25 mouse cellular contexts compared by ENCODE assay signal in the genomic region with DNA sequence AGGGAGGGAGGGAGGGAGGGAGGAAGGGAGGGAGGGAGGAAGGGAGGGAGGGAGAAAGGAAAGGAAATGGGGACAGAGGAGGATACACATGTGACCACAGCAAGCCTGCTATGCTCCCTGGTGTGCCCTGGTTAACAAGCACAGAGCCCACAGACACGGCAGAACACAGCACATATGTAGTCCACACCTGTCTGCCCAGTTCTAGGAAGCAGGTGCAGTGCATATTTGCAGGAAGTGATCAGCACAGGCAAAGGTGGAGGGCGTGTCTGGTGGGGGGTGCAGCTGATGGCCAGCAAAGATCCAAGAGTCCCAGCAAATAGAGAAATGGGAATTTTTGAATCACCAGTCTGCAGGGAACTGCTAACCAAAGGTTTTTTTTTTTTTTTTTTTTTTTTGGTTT. TPM values are rescaled to one million over a fixed set of nuclear protein-coding genes. Genes with fewer than 3 reads are reported as not detected.
A peak's percentile ranks its signal among the peaks of the same experiment; 100 is the strongest.
DNase-seq lines count a peak whose midpoint lies in the region; ATAC-seq and TF ChIP-seq lines count a peak whose summit lies in the region.
"Had no signal": no experiment of that assay in that cellular context is flagged by ENCODE, and none has a peak within 500 bp of the region (broad histone marks: within the 10 kb centered on the region; RNA-seq: fewer than 3 reads in every experiment).

No protein-coding gene starts in this region.

- 81% methylated on average over 2 of the region's 2 CpGs for WGBS in heart, embryonic 10.5 days
- WGBS in intestine, embryonic 16.5 days, result 69% methylated on average over 2 of the region's 2 CpGs
- 65% methylated on average over 2 of the region's 2 CpGs for WGBS in stomach, postnatal 0 days
- WGBS in midbrain, embryonic 14.5 days, result 73% methylated on average over 2 of the region's 2 CpGs

- H3K27me3 ChIP-seq in heart, embryonic 10.5 days (ENCODE audit: insufficient read depth, poor library complexity, severe bottlenecking), result peaks cover 18% of the 10 kb centered on the region
- peaks cover 21% of the 10 kb centered on the region for H3K27me3 ChIP-seq in intestine, embryonic 16.5 days (replicated peaks; ENCODE audit: control insufficient read depth, insufficient read depth, low read length)
- no peaks in the 10 kb centered on the region for H3K27me3 ChIP-seq in stomach, postnatal 0 days (ENCODE audit: control insufficient read depth, insufficient read depth, low read length)
- no peaks in the 10 kb centered on the region for H3K27me3 ChIP-seq in midbrain, embryonic 14.5 days (ENCODE audit: control insufficient read depth, insufficient read depth, low read length)
- H3K27me3 ChIP-seq: CH12.LX; forebrain, embryonic 15.5 days; Patski had no signal

- no peak overlapping the region for H3K27ac ChIP-seq in heart, embryonic 10.5 days
- H3K27ac ChIP-seq in bone marrow macrophage, adult 2 months (ENCODE audit: insufficient read depth, low read depth, low read length), result peak overlapping the region; percentile 6; the same call in 1 of the 2 replicates
- no peak overlapping the region for H3K27ac ChIP-seq in intestine, embryonic 16.5 days (ENCODE audit: low read length)
- no peak overlapping the region for H3K27ac ChIP-seq in stomach, postnatal 0 days (replicated peaks)
- no peak overlapping the region for H3K27ac ChIP-seq in midbrain, embryonic 14.5 days (replicated peaks; ENCODE audit: low read depth, low read length)
- H3K27ac ChIP-seq: embryonic facial prominence, embryonic 10.5 days; embryonic facial prominence, embryonic 12.5 days; forebrain, embryonic 13.5 days; forebrain, embryonic 15.5 days had no signal

- H3K4me1 ChIP-seq in heart, embryonic 10.5 days, result peaks cover 39% of the 10 kb centered on the region
- peaks cover 28% of the 10 kb centered on the region for H3K4me1 ChIP-seq in bone marrow macrophage, adult 2 months (ENCODE audit: control insufficient read depth, insufficient read depth, low read length)
- peaks cover 5% of the 10 kb centered on the region; the same call in 1 of the 2 replicates for H3K4me1 ChIP-seq in intestine, embryonic 16.5 days (ENCODE audit: control insufficient read depth, insufficient read depth, low read length)
- no peaks in the 10 kb centered on the region for H3K4me1 ChIP-seq in stomach, postnatal 0 days (replicated peaks; ENCODE audit: control insufficient read depth, insufficient read depth)
- H3K4me1 ChIP-seq in midbrain, embryonic 14.5 days (ENCODE audit: control insufficient read depth, insufficient read depth, low read length), result peaks cover 7% of the 10 kb centered on the region; the same call in 1 of the 2 replicates
- H3K4me1 ChIP-seq: embryonic facial prominence, embryonic 12.5 days had no signal

- H3K9ac ChIP-seq in intestine, embryonic 16.5 days (ENCODE audit: low read depth, low read length), result no peak overlapping the region
- no peak overlapping the region for H3K9ac ChIP-seq in stomach, postnatal 0 days (ENCODE audit: low read length)
- H3K9ac ChIP-seq in midbrain, embryonic 14.5 days (replicated peaks; ENCODE audit: low read length), result no peak overlapping the region
- H3K9ac ChIP-seq: embryonic facial prominence, embryonic 12.5 days; forebrain, embryonic 13.5 days; forebrain, embryonic 15.5 days had no signal

- H3K4me3 ChIP-seq in heart, embryonic 10.5 days, result no peak overlapping the region
- H3K4me3 ChIP-seq in bone marrow macrophage, adult 2 months (ENCODE audit: insufficient read depth, low read length), result no peak overlapping the region
- no peak overlapping the region for H3K4me3 ChIP-seq in intestine, embryonic 16.5 days (ENCODE audit: low read length)
- H3K4me3 ChIP-seq in stomach, postnatal 0 days (ENCODE audit: low read depth, low read length), result no peak overlapping the region
- H3K4me3 ChIP-seq in midbrain, embryonic 14.5 days (replicated peaks; ENCODE audit: low read depth, low read length), result no peak overlapping the region
- H3K4me3 ChIP-seq: embryonic facial prominence, embryonic 10.5 days; embryonic facial prominence, embryonic 12.5 days; forebrain, embryonic 13.5 days; forebrain, embryonic 15.5 days had no signal

- no peak for TF ChIP-seq CTCF in bone marrow macrophage, adult 2 months (IDR thresholded peaks at IDR 0.05; ENCODE audit: low read depth, low read length)
- TF ChIP-seq CTCF in stomach, postnatal 0 days (IDR thresholded peaks at IDR 0.05; ENCODE audit: low read depth), result no peak

- peak; percentile 66 for ATAC-seq in intestine, embryonic 16.5 days
- peak; percentile 74 for ATAC-seq in stomach, postnatal 0 days (ENCODE audit: low FRiP score, low TSS enrichment)
- no peak for ATAC-seq in midbrain, embryonic 14.5 days (ENCODE audit: low FRiP score, low TSS enrichment)
- ATAC-seq: activated CD4-positive, CD25-positive, alpha-beta regulatory T cell, adult 4 months; CD4-positive, CD25-positive, alpha-beta regulatory T cell, adult 4 months; forebrain, embryonic 13.5 days; forebrain, embryonic 15.5 days; Patski had no signal

- H3K36me3 ChIP-seq in heart, embryonic 10.5 days, result no peaks in the 10 kb centered on the region
- H3K36me3 ChIP-seq in intestine, embryonic 16.5 days (ENCODE audit: control insufficient read depth, insufficient read depth, low read length), result no peaks in the 10 kb centered on the region
- no peaks in the 10 kb centered on the region for H3K36me3 ChIP-seq in stomach, postnatal 0 days (ENCODE audit: control insufficient read depth, insufficient read depth, low read length)
- no peaks in the 10 kb centered on the region for H3K36me3 ChIP-seq in midbrain, embryonic 14.5 days (ENCODE audit: control insufficient read depth, insufficient read depth, low read length)
- H3K36me3 ChIP-seq: embryonic facial prominence, embryonic 12.5 days; forebrain, embryonic 15.5 days; G1E had no signal

- no peak for TF ChIP-seq POLR2A in bone marrow macrophage, adult 2 months (IDR thresholded peaks at IDR 0.05; ENCODE audit: borderline replicate concordance, low read depth, low read length)

- H3K4me2 ChIP-seq in intestine, embryonic 16.5 days (ENCODE audit: low read depth, low read length), result no peak overlapping the region
- no peak overlapping the region for H3K4me2 ChIP-seq in stomach, postnatal 0 days (replicated peaks; ENCODE audit: low read depth)
- H3K4me2 ChIP-seq in midbrain, embryonic 14.5 days (ENCODE audit: low read length), result no peak overlapping the region
- H3K4me2 ChIP-seq: embryonic facial prominence, embryonic 12.5 days; forebrain, embryonic 13.5 days; forebrain, embryonic 15.5 days had no signal

- peak; percentile 48 for DNase-seq in heart, embryonic 10.5 days (ENCODE audit: low spot score)
- DNase-seq in heart, adult 11 months, result no peak
- peak; percentile 46 for DNase-seq in stomach, postnatal 0 days (ENCODE audit: low spot score)
- DNase-seq in midbrain, embryonic 14.5 days, result no peak
- DNase-seq in layer of hippocampus, adult 9-10 months (ENCODE audit: low spot score), result no peak
- DNase-seq: adrenal gland, adult 8-10 months; adrenal gland, postnatal 14 days; adrenal gland, postnatal 36 days; B cell, adult 2 months; cerebellum, adult 11 months; cerebellum, adult 18-20 months; cerebellum, adult 8-10 months; cerebellum, postnatal 10 days; cerebellum, postnatal 25 days had no signal

- H3K9me3 ChIP-seq in heart, embryonic 10.5 days, result no peaks in the 10 kb centered on the region
- H3K9me3 ChIP-seq in intestine, embryonic 16.5 days (ENCODE audit: control insufficient read depth, low read length), result no peaks in the 10 kb centered on the region
- H3K9me3 ChIP-seq in stomach, postnatal 0 days (ENCODE audit: control insufficient read depth, low read length), result no peaks in the 10 kb centered on the region
- no peaks in the 10 kb centered on the region for H3K9me3 ChIP-seq in midbrain, embryonic 14.5 days (ENCODE audit: control insufficient read depth, low read length)
- H3K9me3 ChIP-seq: embryonic facial prominence, embryonic 10.5 days; embryonic facial prominence, embryonic 12.5 days; forebrain, embryonic 13.5 days; forebrain, embryonic 15.5 days had no signal

- no peak for TF ChIP-seq EP300 in stomach, postnatal 0 days (optimal IDR thresholded peaks at IDR 0.05)

RNA-seq across cellular contexts. Expression of a gene that starts 23.3 kb away (rescaled TPM):
- 33.2 and 49.6 TPM in 2 replicates for polyA plus RNA-seq in heart, embryonic 10.5 days (2016; fragmentation: Nextera tagmentation; extraction: Ambion mirVana)
- polyA plus RNA-seq in bone marrow macrophage, adult 2 months (2012; ENCODE audit: insufficient read depth, insufficient read length, missing spikeins), result 1.1 and 1.7 TPM in 2 replicates
- 5.1 and 6.0 TPM in 2 replicates for polyA plus RNA-seq in intestine, embryonic 16.5 days (2015; fragmentation: Nextera tagmentation; extraction: Ambion mirVana)
- 6.3 and 7.4 TPM in 2 replicates for polyA plus RNA-seq in stomach, postnatal 0 days (2015; fragmentation: Nextera tagmentation; extraction: Ambion mirVana)
- 94.4 and 117 TPM in 2 replicates for polyA plus RNA-seq in midbrain, embryonic 14.5 days (2014; fragmentation: Nextera tagmentation; extraction: Ambion mirVana)
- polyA plus RNA-seq: G1E had no signal

Comparison
In these comparisons a context has a peak if more than half of its experiments do, and no peak if none do; other contexts are left out.
1. DNase-seq: peak in heart, embryonic 10.5 days (single experiment) and stomach, postnatal 0 days (single experiment); none in heart, adult 11 months (single experiment), midbrain, embryonic 14.5 days (single experiment) and layer of hippocampus, adult 9-10 months (single experiment).